Comparison of ENCODE assay signal across 8 mouse cellular contexts in genomic region chr10:9676886-9677285, GRCm38 (mm10). TPM values are rescaled to one million over a fixed set of nuclear protein-coding genes. Genes with fewer than 3 reads are reported as not detected.
DNase-seq lines count a peak whose midpoint lies in the region; ATAC-seq lines count a peak whose summit lies in the region.

No protein-coding gene starts in this region.

- H3K27ac ChIP-seq in hindbrain, embryonic 15.5 days (replicated peaks): no peak overlapping the region

- DNase-seq in adrenal gland, adult 18-20 months (ENCODE audit: low spot score in 2 of 2): peak; percentile 41 to 65
- peak; percentile 68 to 81 for DNase-seq in cerebellum, postnatal 25 days
- DNase-seq in gastrocnemius, adult 18-20 months (ENCODE audit: low spot score): peak; percentile 76
- DNase-seq in layer of hippocampus, postnatal 36 days: peak; percentile 65 to 69
- DNase-seq in lung, postnatal 36 days: peak; percentile 84
- peak; percentile 81 to 84 for DNase-seq in right cerebral cortex, adult 2 months (ENCODE audit: low spot score in 2 of 2)
- no peak for DNase-seq in T-cell, adult 2 months (ENCODE audit: low spot score)

- WGBS in hindbrain, embryonic 15.5 days: 2% methylated on average over 17 of the region's 17 CpGs

- H3K4me1 ChIP-seq in hindbrain, embryonic 15.5 days (replicated peaks): peaks cover 33% of the 10 kb centered on the region

- H3K36me3 ChIP-seq in hindbrain, embryonic 15.5 days: no peaks in the 10 kb centered on the region

- peak overlapping the region; percentile 14; the same call in 1 of the 2 replicates for H3K4me3 ChIP-seq in hindbrain, embryonic 15.5 days

- no peaks in the 10 kb centered on the region for H3K27me3 ChIP-seq in hindbrain, embryonic 15.5 days

- peak overlapping the region; percentile 78 for H3K4me2 ChIP-seq in hindbrain, embryonic 15.5 days

- no peak overlapping the region for H3K9ac ChIP-seq in hindbrain, embryonic 15.5 days

- peak; percentile 57 for ATAC-seq in hindbrain, embryonic 15.5 days (ENCODE audit: low FRiP score, low read depth)

- H3K9me3 ChIP-seq in hindbrain, embryonic 15.5 days: no peaks in the 10 kb centered on the region

RNA-seq across cellular contexts. Expression of gene Samd5, which starts 1.9 kb away (rescaled TPM):
- total RNA-seq in adrenal gland, adult 18-20 months (2021): 1 to 10 TPM; 1.8 to 8.7 TPM
- total RNA-seq in gastrocnemius, adult 18-20 months (2021): 1 to 10 TPM; 1.1 to 1.3 TPM
- 4.3 and 4.9 TPM in 2 replicates for polyA plus RNA-seq in hindbrain, embryonic 15.5 days (2015; fragmentation: Nextera tagmentation; extraction: Ambion mirVana)
- total RNA-seq in layer of hippocampus, postnatal 36 days (2021): 10 to 100 TPM; 12.6 to 12.9 TPM
